Mouse (Mus musculus) olfactory bulb, adult 2 months (tissue): ENCODE measurements around the gene Iqgap2. TPM values are rescaled to one million over a fixed set of nuclear protein-coding genes. Genes with fewer than 3 reads are reported as not detected.

Experiments used
- H3K27ac ChIP-seq: fragments of 200-500 bp; 2 replicates; pipeline ENCODE4 v1.5.1; 2012; ENCODE audit warnings: low read depth, low read length; ENCODE audit not compliant: insufficient read depth
- H3K4me1 ChIP-seq: fragments of 200-500 bp; 2 replicates; pipeline ENCODE4 v1.6.1; 2012; ENCODE audit warnings: low read length; ENCODE audit not compliant: control insufficient read depth, insufficient read depth
- H3K4me3 ChIP-seq: fragments of 200-500 bp; 2 replicates; pipeline ENCODE4 v1.5.1; 2012; ENCODE audit warnings: mild to moderate bottlenecking, low read depth, low read length, moderate library complexity; ENCODE audit not compliant: insufficient read depth
- CTCF ChIP-seq: fragments of 200-500 bp; IDR thresholded peaks from 2 replicates; pipeline ENCODE4 v1.5.1; 2012; ENCODE audit warnings: low read depth, mild to moderate bottlenecking, low read length, moderate library complexity; ENCODE audit not compliant: insufficient read depth
- POLR2A ChIP-seq: fragments of 200-500 bp; IDR thresholded peaks from 2 replicates; pipeline ENCODE4 v1.6.1; 2012; ENCODE audit warnings: mild to moderate bottlenecking, low read depth, low read length, moderate library complexity; ENCODE audit not compliant: insufficient read depth
- WGBS: fragments of 180-500 bp; shearing (Covaris S2); methylation state at CpG from one replicate; pipeline ENCODE4 v1.1.7; 2018; 5-methylcytosine and 5-hydroxymethylcytosine counted together
- polyA plus RNA-seq: library from polyadenylated mRNA; stranded (reverse); fragments of >200 nt; gene quantifications from 2 replicates; pipeline ENCODE4 v1.2.4, GENCODE M21; 2012; ENCODE audit warnings: low replicate concordance; ENCODE audit not compliant: missing spikeins, insufficient read depth, insufficient read length

The Iqgap2 gene
- polyA plus RNA-seq, 1 experiment, result not detected

- TF ChIP-seq POLR2A, result no peak
- TF ChIP-seq CTCF, result no peak
- 0 out of 2 replicates have a peak, but pooled peaks cover 2% of the 10 kb centered on the region for H3K4me1 ChIP-seq
- no peak overlapping the region for H3K4me3 ChIP-seq
- 89% methylated on average over 8 of the region's 8 CpGs for WGBS
- no peak overlapping the region for H3K27ac ChIP-seq
Measured at GRCm38 (mm10) chr13:95779261-95779660, 112.5 kb downstream of the Iqgap2 start.

GRCm38 (mm10) chr13:95778761-95779161 lies 113.0 kb downstream of the Iqgap2 start:
- TF ChIP-seq POLR2A, result no peak
- Histone ChIP-seq H3K27ac (no peak overlapping the region), H3K4me3 (no peak overlapping the region), H3K4me1 (0 out of 2 replicates have a peak, but pooled peaks cover 2% of the 10 kb centered on the region)
- WGBS, result 82% methylated on average over 9 of the region's 9 CpGs

- 0 out of 2 replicates have a peak, but pooled peaks cover 2% of the 10 kb centered on the region for H3K4me1 ChIP-seq
- no peak for TF ChIP-seq CTCF
- TF ChIP-seq POLR2A, result no peak
- H3K27ac ChIP-seq, result no peak overlapping the region
- H3K4me3 ChIP-seq, result no peak overlapping the region
- 91% methylated on average over 5 of the region's 5 CpGs for WGBS
Measured at GRCm38 (mm10) chr13:95777651-95778391, 113.9 kb downstream of the Iqgap2 start.

GRCm38 (mm10) chr13:95777237-95777636 lies 114.5 kb downstream of the Iqgap2 start:
- Histone ChIP-seq H3K4me1 (0 out of 2 replicates have a peak, but pooled peaks cover 2% of the 10 kb centered on the region), H3K27ac (no peak overlapping the region), H3K4me3 (no peak overlapping the region)
- 56% methylated on average over 2 of the region's 2 CpGs for WGBS
- TF ChIP-seq POLR2A (no peak), CTCF (0 out of 2 replicates have a peak, but pooled peaks have one; percentile 35)

- H3K4me3 ChIP-seq, result no peak overlapping the region
- no peak overlapping the region for H3K27ac ChIP-seq
- 66% methylated on average over 11 of the region's 11 CpGs for WGBS
- 0 out of 2 replicates have a peak, but pooled peaks cover 2% of the 10 kb centered on the region for H3K4me1 ChIP-seq
- TF ChIP-seq POLR2A (no peak), CTCF (no peak)
Measured at GRCm38 (mm10) chr13:95774966-95775696, 116.6 kb downstream of the Iqgap2 start.

- Histone ChIP-seq H3K27ac (no peak overlapping the region), H3K4me1 (peaks cover 7% of the 10 kb centered on the region), H3K4me3 (no peak overlapping the region)
- TF ChIP-seq POLR2A (no peak), CTCF (no peak)
- WGBS, result 11% methylated on average over 9 of the region's 9 CpGs
Measured at GRCm38 (mm10) chr13:95765017-95765416, 126.7 kb downstream of the Iqgap2 start.

GRCm38 (mm10) chr13:95763876-95764517 lies 127.7 kb downstream of the Iqgap2 start:
- H3K4me3 ChIP-seq, result no peak overlapping the region
- peaks cover 7% of the 10 kb centered on the region for H3K4me1 ChIP-seq
- 73% methylated on average over 3 of the region's 3 CpGs for WGBS
- no peak overlapping the region for H3K27ac ChIP-seq
- TF ChIP-seq CTCF (no peak), POLR2A (no peak)

GRCm38 (mm10) chr13:95759810-95760209 lies 131.9 kb downstream of the Iqgap2 start:
- TF ChIP-seq POLR2A (no peak), CTCF (no peak)
- Histone ChIP-seq H3K4me3 (no peak overlapping the region), H3K27ac (no peak overlapping the region), H3K4me1 (no peaks in the 10 kb centered on the region)
- 95% methylated on average over 2 of the region's 2 CpGs for WGBS

- no peaks in the 10 kb centered on the region for H3K4me1 ChIP-seq
- H3K4me3 ChIP-seq, result no peak overlapping the region
- TF ChIP-seq POLR2A (no peak), CTCF (no peak)
- 94% methylated on average over 5 of the region's 5 CpGs for WGBS
- H3K27ac ChIP-seq, result no peak overlapping the region
Measured at GRCm38 (mm10) chr13:95754285-95754684, 137.4 kb downstream of the Iqgap2 start.
